Mouse (Mus musculus) erythroblast, embryonic 14.5 days (primary cell): ENCODE data around the gene Ppp1ca.

Source experiments
- GATA1 ChIP-seq: IDR thresholded peaks from 2 replicates; pipeline ENCODE4 v1.6.1; 2012; ENCODE audit warnings: low read length, inconsistent platforms, mixed read lengths
- TAL1 ChIP-seq: IDR thresholded peaks from 3 replicates; pipeline ENCODE4 v1.6.1; 2012; ENCODE audit warnings: low read length, inconsistent platforms, mixed read lengths

DNA sequence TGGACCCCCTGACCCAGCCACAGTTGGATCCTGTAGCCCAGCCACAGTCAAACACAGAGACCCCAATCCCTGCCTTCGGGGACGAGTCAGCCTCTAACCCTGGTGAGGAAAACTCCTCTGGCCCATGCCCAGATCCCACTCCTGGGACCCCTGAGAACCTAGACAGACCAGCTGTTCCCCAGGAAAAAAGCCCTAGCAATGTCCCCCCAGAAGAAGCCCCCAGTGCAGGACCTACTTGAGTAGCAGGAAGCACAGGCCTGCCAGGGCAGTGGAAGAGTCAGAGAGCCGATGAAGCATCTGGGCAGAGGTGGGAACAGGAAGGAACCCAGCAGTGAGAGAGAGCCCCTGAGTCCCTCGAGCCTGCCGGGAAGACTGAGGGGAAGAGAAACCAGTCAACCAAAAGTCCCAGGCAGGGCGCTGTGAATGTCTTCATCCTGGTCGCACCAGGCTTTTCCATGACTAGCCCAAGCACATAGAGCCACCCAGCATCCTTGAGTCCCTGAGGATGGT, 48.1 kb upstream of the Ppp1ca start, which contains the start of gene Cabp4:
- TF ChIP-seq GATA1, result no peak
- TF ChIP-seq TAL1, result no peak
